18 mouse cellular contexts compared by ENCODE assay signal in genomic region chr16:49955325-49955724, GRCm38 (mm10).
"Had no signal": no experiment of that assay in that cellular context is flagged by ENCODE, and none has a peak within 500 bp of the region (broad histone marks: within the 10 kb centered on the region; RNA-seq: fewer than 3 reads in every experiment).

No protein-coding gene starts in this region.

- ATAC-seq: liver, postnatal 0 days; lung, postnatal 0 days; midbrain, embryonic 13.5 days; midbrain, embryonic 15.5 days had no signal

- H3K27me3 ChIP-seq: lung, embryonic 15.5 days; megakaryocyte, embryonic 14.5 days; midbrain, embryonic 13.5 days; midbrain, embryonic 15.5 days; neural tube, embryonic 12.5 days; stomach, embryonic 15.5 days had no signal

- DNase-seq: liver, postnatal 0 days; lung, adult 2 months; lung, postnatal 14 days; lung, postnatal 36 days; right cerebral cortex, postnatal 14 days; thymus, adult 2 months; thymus, postnatal 25 days; thymus, postnatal 4 days had no signal

- H3K27ac ChIP-seq: macrophage; midbrain, embryonic 13.5 days; midbrain, embryonic 15.5 days; neural tube, embryonic 12.5 days; stomach, embryonic 15.5 days; stomach, postnatal 0 days had no signal

- H3K4me3 ChIP-seq: lung, embryonic 15.5 days; megakaryocyte, embryonic 14.5 days; midbrain, embryonic 13.5 days; midbrain, embryonic 15.5 days; neural tube, embryonic 12.5 days; stomach, embryonic 15.5 days had no signal

- H3K4me1 ChIP-seq: midbrain, embryonic 13.5 days; midbrain, embryonic 15.5 days; stomach, embryonic 15.5 days had no signal

- H3K4me2 ChIP-seq: lung, embryonic 15.5 days; midbrain, embryonic 11.5 days; midbrain, embryonic 13.5 days; midbrain, embryonic 15.5 days; neural tube, embryonic 12.5 days; stomach, embryonic 15.5 days had no signal

- H3K9ac ChIP-seq: liver, postnatal 0 days; lung, embryonic 15.5 days; midbrain, embryonic 13.5 days; midbrain, embryonic 15.5 days; neural tube, embryonic 12.5 days; stomach, embryonic 15.5 days had no signal

- H3K9me3 ChIP-seq: lung, embryonic 15.5 days; midbrain, embryonic 13.5 days; midbrain, embryonic 15.5 days; neural tube, embryonic 12.5 days; stomach, embryonic 15.5 days had no signal

- H3K36me3 ChIP-seq: lung, embryonic 15.5 days; midbrain, embryonic 13.5 days; midbrain, embryonic 15.5 days; neural tube, embryonic 12.5 days; stomach, embryonic 15.5 days had no signal
